Mouse (Mus musculus): ENCODE data around the gene Gm21317. TPM values are rescaled to one million over a fixed set of nuclear protein-coding genes. Genes with fewer than 3 reads are reported as not detected.
"Not testable (repeated sequence)": the region's sequence is repeated elsewhere in the genome, so short reads cannot be mapped to it uniquely, and the experiment has no call there.

Gene Gm21317
- polyA plus RNA-seq (2012; rRNA removed) = not detected in 2 replicates

- not testable (repeated sequence) for DNase-seq (ENCODE audit: low spot score)
Measured at GRCm38 (mm10) chrY:82224927-82225326, at the start of gene Gm21317. Gm21317 (plus strand) TSS chrY:82225227.

Measured in urinary bladder, adult 2 months (tissue).